Mouse (Mus musculus) heart, embryonic 12.5 days (tissue): ENCODE data around the gene Cenpq. TPM values are rescaled to one million over a fixed set of nuclear protein-coding genes. Genes with fewer than 3 reads are reported as not detected.

Source experiments
- ATAC-seq: fragments of 200-750 bp; cut with Nextera tagmentation; 2 replicates; pipeline ENCODE4 v1.8.0; 2017; ENCODE audit warnings: moderate TSS enrichment, moderate library complexity; ENCODE audit not compliant: insufficient number of reproducible peaks, low FRiP score
- H3K27ac ChIP-seq: fragments of 300-500 bp; sonication (generic); 2 replicates; pipeline ENCODE4 v1.5.1; 2016; ENCODE audit warnings: mild to moderate bottlenecking, moderate library complexity; ENCODE audit not compliant: poor library complexity, severe bottlenecking
- H3K27me3 ChIP-seq: fragments of 300-500 bp; sonication (generic); replicated peaks from 2 replicates; pipeline ENCODE4 v1.6.1; 2016; ENCODE audit warnings: mild to moderate bottlenecking, moderate library complexity
- H3K36me3 ChIP-seq: fragments of 300-500 bp; sonication (generic); 2 replicates; pipeline ENCODE4 v1.6.1; 2016; ENCODE audit warnings: mild to moderate bottlenecking, moderate library complexity
- H3K4me1 ChIP-seq: fragments of 300-500 bp; sonication (generic); replicated peaks from 2 replicates; pipeline ENCODE4 v1.6.1; 2016; ENCODE audit warnings: mild to moderate bottlenecking
- H3K4me2 ChIP-seq: fragments of 300-500 bp; sonication (generic); 2 replicates; pipeline ENCODE4 v1.6.1; 2016; ENCODE audit warnings: mild to moderate bottlenecking, moderate library complexity
- H3K4me3 ChIP-seq: fragments of 300-500 bp; sonication (generic); 2 replicates; pipeline ENCODE4 v1.5.1; 2016; ENCODE audit warnings: mild to moderate bottlenecking
- H3K9ac ChIP-seq: fragments of 300-500 bp; sonication (generic); 2 replicates; pipeline ENCODE4 v1.6.1; 2016; ENCODE audit warnings: mild to moderate bottlenecking, moderate library complexity
- H3K9me3 ChIP-seq: fragments of 300-500 bp; sonication (generic); replicated peaks from 2 replicates; pipeline ENCODE4 v1.6.1; 2016; ENCODE audit warnings: mild to moderate bottlenecking, moderate library complexity
- WGBS: fragments of 180-500 bp; shearing (Covaris S2); methylation state at CpG from one replicate; pipeline ENCODE4 v1.1.7; 2016; 5-methylcytosine and 5-hydroxymethylcytosine counted together
- polyA plus RNA-seq: library from polyadenylated mRNA; unstranded; fragments of >200 nt; fragmentation: Nextera tagmentation; extraction: Ambion mirVana; gene quantifications from 2 replicates; pipeline ENCODE4 v1.2.1, GENCODE M21; 2016

The Cenpq gene
- polyA plus RNA-seq, 1 experiment from 2014 or later = 17.0 TPM

DNA sequence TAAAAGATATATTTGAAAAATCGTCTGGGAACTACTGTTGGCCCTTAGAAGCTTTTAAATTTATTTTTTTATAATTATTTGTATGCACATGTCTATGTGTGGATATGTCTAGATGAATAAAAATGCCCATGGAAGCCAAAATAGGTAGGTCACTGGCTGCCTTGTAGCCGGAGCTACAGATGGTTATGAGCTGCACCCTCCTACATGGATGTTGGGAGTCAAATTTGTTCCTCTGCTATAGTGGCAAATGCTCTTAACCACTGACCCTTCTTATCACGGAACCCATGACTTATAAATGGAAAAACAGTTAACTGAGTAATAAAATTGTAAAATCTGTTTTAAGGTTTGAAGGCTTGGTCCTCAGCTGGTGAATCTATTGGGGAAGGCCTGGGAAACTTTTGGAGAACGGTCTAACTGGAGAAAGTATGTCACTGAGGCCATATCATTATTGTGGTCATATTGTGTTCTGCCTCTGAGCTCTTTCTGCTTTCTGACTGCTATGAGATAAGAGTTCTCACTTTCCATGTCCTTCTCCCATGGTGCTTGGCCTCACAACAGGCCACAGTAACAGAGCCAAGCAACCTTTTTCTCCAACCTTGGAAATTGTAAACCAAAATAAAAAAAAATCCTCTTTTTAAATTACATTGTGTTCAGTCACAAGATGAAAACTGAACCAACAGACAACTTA lies 46.9 kb downstream of the Cenpq start:
- H3K27ac ChIP-seq = no peak overlapping the region
- no peaks in the 10 kb centered on the region for H3K27me3 ChIP-seq
- no peak overlapping the region for H3K9ac ChIP-seq
- no peaks in the 10 kb centered on the region for H3K9me3 ChIP-seq
- H3K4me3 ChIP-seq = no peak overlapping the region
- H3K36me3 ChIP-seq = no peaks in the 10 kb centered on the region
- no peaks in the 10 kb centered on the region for H3K4me1 ChIP-seq
- no peak for ATAC-seq
- H3K4me2 ChIP-seq = no peak overlapping the region
- WGBS = 72% methylated on average over 4 of the region's 4 CpGs

- Histone ChIP-seq H3K36me3 (no peaks in the 10 kb centered on the region), H3K4me2 (no peak overlapping the region), H3K27me3 (no peaks in the 10 kb centered on the region), H3K9me3 (no peaks in the 10 kb centered on the region), H3K27ac (no peak overlapping the region), H3K9ac (no peak overlapping the region), H3K4me1 (no peaks in the 10 kb centered on the region), H3K4me3 (no peak overlapping the region)
- WGBS = 77% methylated on average over 4 of the region's 4 CpGs
- ATAC-seq = no peak
Measured at GRCm38 (mm10) chr17:40885155-40885554, 49.7 kb downstream of the Cenpq start.

DNA sequence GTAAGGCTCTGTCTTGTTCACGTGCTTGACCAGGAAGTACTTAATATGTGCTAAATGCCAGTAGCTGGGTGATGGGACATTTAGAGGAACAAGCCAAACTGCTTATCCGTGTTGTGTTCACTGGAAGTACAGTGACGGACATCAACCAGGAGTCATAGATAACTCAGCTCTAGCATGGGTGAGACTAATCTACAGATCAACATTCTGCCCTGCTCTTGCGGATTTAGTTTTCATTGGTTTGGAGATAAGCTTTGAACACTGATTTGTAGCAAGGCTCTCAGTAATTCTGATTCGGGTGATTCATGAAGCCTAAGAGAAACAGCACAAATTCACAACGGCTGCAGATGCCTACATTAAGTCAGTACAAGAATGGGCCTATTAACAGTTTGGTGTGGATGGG lies 52.7 kb downstream of the Cenpq start:
- Histone ChIP-seq H3K4me1 (peaks cover 12% of the 10 kb centered on the region), H3K27me3 (no peaks in the 10 kb centered on the region), H3K36me3 (no peaks in the 10 kb centered on the region), H3K4me3 (no peak overlapping the region), H3K9me3 (no peaks in the 10 kb centered on the region), H3K27ac (no peak overlapping the region), H3K9ac (no peak overlapping the region), H3K4me2 (no peak overlapping the region)
- 73% methylated on average over 6 of the region's 6 CpGs for WGBS
- ATAC-seq = no peak

DNA sequence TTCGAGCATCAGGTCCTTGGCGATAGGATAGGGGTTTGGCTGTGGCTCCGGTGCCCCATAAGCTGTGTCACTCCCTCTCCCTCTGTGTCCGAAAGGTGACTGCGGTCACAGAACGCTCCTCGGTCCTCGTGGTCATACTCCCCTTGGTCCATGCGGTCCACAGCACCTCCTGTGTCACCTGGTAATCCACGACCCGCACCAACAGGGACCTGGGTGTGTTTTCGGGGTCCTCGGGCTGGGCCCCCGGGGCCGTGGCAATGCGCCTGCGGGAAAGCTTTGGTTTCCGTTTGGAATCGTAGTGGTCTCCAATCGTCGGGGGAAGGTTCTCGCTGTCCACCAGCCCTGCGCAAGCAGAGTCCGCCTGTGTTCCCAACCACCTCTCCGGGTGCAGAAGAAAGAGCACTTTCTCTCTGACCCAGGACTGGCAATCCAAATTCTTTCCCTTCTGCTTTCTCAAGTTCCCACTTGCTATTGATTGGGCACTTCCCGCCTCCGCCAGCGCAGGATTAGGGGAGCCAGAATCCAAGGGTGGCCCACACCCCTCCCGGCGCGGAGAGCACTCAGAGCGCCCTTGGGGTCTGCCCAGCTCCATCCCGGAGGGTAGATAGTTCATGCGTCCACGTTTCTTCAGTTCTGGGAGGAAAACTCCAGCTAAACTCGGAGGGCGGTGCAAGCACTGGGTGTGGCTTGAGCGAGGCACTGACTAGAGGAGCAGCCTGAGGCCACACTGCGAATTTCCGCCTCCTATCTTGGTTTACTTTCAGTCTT lies 54.7 kb downstream of the Cenpq start, which contains the start of gene 9130008F23Rik:
TSS of gene 9130008F23Rik (minus strand) at position 636 of the 768 bp plus-strand sequence.
- Histone ChIP-seq H3K9ac (peak within 1 kb of the TSS; percentile 79), H3K27me3 (no peaks in the 10 kb centered on the region), H3K4me3 (peak within 1 kb of the TSS; percentile 69), H3K27ac (peak within 1 kb of the TSS; percentile 77), H3K36me3 (0 out of 2 replicates have a peak, but pooled peaks cover 3% of the 10 kb centered on the region), H3K4me2 (peak within 1 kb of the TSS; percentile 79), H3K9me3 (no peaks in the 10 kb centered on the region), H3K4me1 (peaks cover 16% of the 10 kb centered on the region)
- ATAC-seq = peak; percentile 83
- under 1% methylated on average over 40 of the region's 40 CpGs for WGBS

- no peaks in the 10 kb centered on the region for H3K27me3 ChIP-seq
- no peak for ATAC-seq
- peak overlapping the region; percentile 79 for H3K9ac ChIP-seq
- H3K36me3 ChIP-seq = 0 out of 2 replicates have a peak, but pooled peaks cover 3% of the 10 kb centered on the region
- H3K4me2 ChIP-seq = peak overlapping the region; percentile 79
- WGBS = 3% methylated on average over 6 of the region's 6 CpGs
- H3K4me1 ChIP-seq = peaks cover 16% of the 10 kb centered on the region
- H3K4me3 ChIP-seq = peak overlapping the region; percentile 69
- H3K27ac ChIP-seq = peak overlapping the region; percentile 77
- no peaks in the 10 kb centered on the region for H3K9me3 ChIP-seq
Measured at GRCm38 (mm10) chr17:40879528-40879923, 55.3 kb downstream of the Cenpq start.

GRCm38 (mm10) chr17:40877741-40878140 lies 57.1 kb downstream of the Cenpq start:
- H3K4me2 ChIP-seq = peak overlapping the region; percentile 79

GRCm38 (mm10) chr17:40875568-40875967 lies 59.3 kb downstream of the Cenpq start:
- no peak overlapping the region for H3K4me2 ChIP-seq
- no peaks in the 10 kb centered on the region for H3K9me3 ChIP-seq
- WGBS = 76% methylated on average over 1 of the region's 1 CpGs
- H3K4me1 ChIP-seq = peaks cover 16% of the 10 kb centered on the region
- no peak overlapping the region for H3K4me3 ChIP-seq
- H3K36me3 ChIP-seq = 0 out of 2 replicates have a peak, but pooled peaks cover 3% of the 10 kb centered on the region
- no peaks in the 10 kb centered on the region for H3K27me3 ChIP-seq
- ATAC-seq = no peak
- no peak overlapping the region for H3K27ac ChIP-seq
- no peak overlapping the region for H3K9ac ChIP-seq

More at GRCm38 (mm10) chr17:40877741-40878140, 57.1 kb downstream of the Cenpq start:
- Histone ChIP-seq H3K27ac (no peak overlapping the region), H3K9me3 (no peaks in the 10 kb centered on the region), H3K4me1 (peaks cover 16% of the 10 kb centered on the region), H3K36me3 (0 out of 2 replicates have a peak, but pooled peaks cover 3% of the 10 kb centered on the region), H3K4me3 (peak overlapping the region; percentile 69), H3K9ac (0 out of 2 replicates have a peak overlapping the region, but pooled peaks have one; percentile 48), H3K27me3 (no peaks in the 10 kb centered on the region)
- ATAC-seq = no peak
- WGBS = 23% methylated on average over 3 of the region's 3 CpGs

DNA sequence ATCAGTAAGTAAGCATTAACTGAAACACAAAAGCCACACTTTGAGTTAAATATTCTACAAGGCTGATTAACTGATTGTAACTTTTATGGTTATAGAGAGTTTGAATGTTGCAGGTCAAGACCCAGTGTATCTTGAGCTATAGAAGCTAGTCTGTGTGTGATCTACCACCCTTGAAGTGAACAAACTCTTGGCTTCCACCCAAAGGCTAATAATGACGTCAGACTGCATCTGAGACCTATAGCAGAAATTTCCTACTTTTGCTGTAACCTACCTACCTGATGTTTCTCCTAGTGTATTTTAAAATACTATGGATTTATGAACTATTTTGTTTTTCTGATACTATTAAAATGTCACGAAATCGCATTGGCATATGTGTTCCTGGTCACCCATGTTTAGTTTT lies 60.1 kb downstream of the Cenpq start:
- Histone ChIP-seq H3K9me3 (no peaks in the 10 kb centered on the region), H3K4me1 (peaks cover 16% of the 10 kb centered on the region), H3K9ac (no peak overlapping the region), H3K27me3 (no peaks in the 10 kb centered on the region), H3K4me2 (no peak overlapping the region), H3K36me3 (0 out of 2 replicates have a peak, but pooled peaks cover 3% of the 10 kb centered on the region), H3K4me3 (no peak overlapping the region), H3K27ac (no peak overlapping the region)
- WGBS = 75% methylated on average over 3 of the region's 3 CpGs
- no peak for ATAC-seq

GRCm38 (mm10) chr17:40873582-40874011 lies 61.2 kb downstream of the Cenpq start:
- Histone ChIP-seq H3K4me2 (no peak overlapping the region), H3K4me3 (no peak overlapping the region), H3K4me1 (peaks cover 24% of the 10 kb centered on the region), H3K27ac (no peak overlapping the region), H3K27me3 (no peaks in the 10 kb centered on the region), H3K9me3 (no peaks in the 10 kb centered on the region), H3K9ac (no peak overlapping the region), H3K36me3 (0 out of 2 replicates have a peak, but pooled peaks cover 3% of the 10 kb centered on the region)
- 51% methylated on average over 2 of the region's 2 CpGs for WGBS
- no peak for ATAC-seq
